29 mouse cellular contexts compared by ENCODE assay signal in the genomic region with DNA sequence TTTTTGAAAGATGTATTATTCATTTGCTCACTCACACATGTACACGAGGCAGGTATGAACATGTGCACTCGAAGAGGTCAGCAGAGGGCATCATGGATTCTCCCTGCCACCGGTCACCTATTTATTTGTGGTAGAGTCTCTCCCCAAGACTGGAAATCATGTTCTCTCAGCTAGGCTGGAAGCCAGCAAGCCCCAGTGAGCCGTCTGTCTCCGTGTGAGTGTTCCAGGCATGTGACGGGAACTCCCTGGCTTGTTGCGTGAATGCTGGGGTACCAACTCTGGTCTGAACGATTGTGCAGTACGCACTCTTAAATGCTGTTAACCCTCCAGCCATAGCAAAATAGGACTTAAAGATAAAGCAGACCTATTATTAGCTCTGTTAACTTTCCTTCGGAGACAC.
DNase-seq lines count a peak whose midpoint lies in the region; ATAC-seq and TF ChIP-seq lines count a peak whose summit lies in the region.
"Had no signal": no experiment of that assay in that cellular context is flagged by ENCODE, and none has a peak within 500 bp of the region (broad histone marks: within the 10 kb centered on the region; RNA-seq: fewer than 3 reads in every experiment).

No protein-coding gene starts in this region.

- no peak for TF ChIP-seq POLR2A in heart, adult 2 months (IDR thresholded peaks at IDR 0.05; ENCODE audit: insufficient read depth, low read depth, low read length)

- no peak for ATAC-seq in heart, embryonic 12.5 days (ENCODE audit: insufficient number of reproducible peaks, low FRiP score)
- ATAC-seq in heart, postnatal 0 days (ENCODE audit: insufficient read depth, low read depth), result no peak
- ATAC-seq: forebrain, embryonic 13.5 days; midbrain, embryonic 13.5 days had no signal

- H3K27me3 ChIP-seq in heart, embryonic 12.5 days (replicated peaks), result no peaks in the 10 kb centered on the region
- no peaks in the 10 kb centered on the region; the same call in 1 of the 2 replicates for H3K27me3 ChIP-seq in heart, adult 2 months (ENCODE audit: control insufficient read depth, insufficient read depth, low read length)
- H3K27me3 ChIP-seq in heart, postnatal 0 days (ENCODE audit: control insufficient read depth, insufficient read depth, low read length), result no peaks in the 10 kb centered on the region
- H3K27me3 ChIP-seq: forebrain, embryonic 13.5 days; hindbrain, embryonic 15.5 days; kidney, embryonic 15.5 days; midbrain, embryonic 13.5 days had no signal

- intact Hi-C loops in heart, adult 2 months (cut with DNase I), result no loop called here

- TF ChIP-seq CTCF in heart, adult 2 months (IDR thresholded peaks at IDR 0.05), result no peak
- TF ChIP-seq CTCF in heart, postnatal 0 days (IDR thresholded peaks at IDR 0.05; ENCODE audit: low read depth), result no peak

- H3K4me1 ChIP-seq in heart, embryonic 12.5 days (replicated peaks), result peaks cover 84% of the 10 kb centered on the region
- no peaks in the 10 kb centered on the region for H3K4me1 ChIP-seq in heart, adult 2 months (ENCODE audit: control insufficient read depth, insufficient read depth, low read length)
- peaks cover 37% of the 10 kb centered on the region for H3K4me1 ChIP-seq in heart, postnatal 0 days (ENCODE audit: control insufficient read depth, insufficient read depth)

- 0 out of 2 replicates have a peak overlapping the region, but pooled peaks have one; percentile 18 for H3K9ac ChIP-seq in heart, embryonic 12.5 days
- H3K9ac ChIP-seq in heart, adult 2 months (ENCODE audit: low read depth, low read length), result no peak overlapping the region
- H3K9ac ChIP-seq in heart, postnatal 0 days (replicated peaks; ENCODE audit: low read depth, low read length), result no peak overlapping the region
- H3K9ac ChIP-seq: forebrain, embryonic 13.5 days; hindbrain, embryonic 15.5 days; kidney, embryonic 15.5 days; liver, embryonic 14.5 days; midbrain, embryonic 13.5 days; neural tube, embryonic 13.5 days had no signal

- whole genome bisulfite sequencing in heart, embryonic 12.5 days, result 45% methylated on average over 10 of the region's 10 CpGs
- WGBS in heart, adult 2 months, result 60% methylated on average over 10 of the region's 10 CpGs
- 35% methylated on average over 10 of the region's 10 CpGs for whole genome bisulfite sequencing in heart, postnatal 0 days

- peak; percentile 43 to 56 for DNase-seq in cerebellum, postnatal 14 days
- no peak for DNase-seq in cerebellum, postnatal 4 days (ENCODE audit: low spot score in 2 of 2)
- DNase-seq in heart, adult 2 months, result no peak
- DNase-seq in heart, postnatal 0 days (ENCODE audit: low spot score), result no peak
- DNase-seq in heart, postnatal 4 days, result no peak
- no peak for DNase-seq in left cerebral cortex, adult 8-10 months (ENCODE audit: low spot score in 2 of 2)
- DNase-seq: adrenal gland, adult 8-10 months; cerebellum, adult 11 months; cerebellum, adult 9-10 months; kidney, adult 18-20 months; kidney, postnatal 25 days; left cerebral cortex, postnatal 4 days; liver; lung, adult 2 months; lung, postnatal 10 days; right cerebral cortex, postnatal 4 days; thymus, adult 18-20 months; thymus, postnatal 36 days had no signal

- H3K79me2 ChIP-seq in heart, adult 2 months (replicated peaks; ENCODE audit: control insufficient read depth, insufficient read depth, low read length), result no peaks in the 10 kb centered on the region

- H3K4me3 ChIP-seq in heart, embryonic 12.5 days, result no peak overlapping the region
- H3K4me3 ChIP-seq in heart, adult 2 months, result no peak overlapping the region
- H3K4me3 ChIP-seq in heart, postnatal 0 days (ENCODE audit: low read depth, low read length), result no peak overlapping the region
- H3K4me3 ChIP-seq: forebrain, embryonic 13.5 days; hindbrain, embryonic 15.5 days; kidney, embryonic 15.5 days; left cerebral cortex, adult 2 months; midbrain, embryonic 13.5 days; neural tube, embryonic 13.5 days had no signal

- no peaks in the 10 kb centered on the region for H3K9me3 ChIP-seq in heart, embryonic 12.5 days (replicated peaks)
- H3K9me3 ChIP-seq in heart, postnatal 0 days (replicated peaks; ENCODE audit: control insufficient read depth, low read length), result no peaks in the 10 kb centered on the region
- H3K9me3 ChIP-seq: forebrain, embryonic 13.5 days; hindbrain, embryonic 15.5 days; kidney, embryonic 15.5 days; midbrain, embryonic 13.5 days; neural tube, embryonic 13.5 days had no signal

- no peaks in the 10 kb centered on the region for H3K36me3 ChIP-seq in heart, embryonic 12.5 days
- H3K36me3 ChIP-seq in heart, adult 2 months (ENCODE audit: control insufficient read depth, insufficient read depth, low read length), result no peaks in the 10 kb centered on the region
- no peaks in the 10 kb centered on the region for H3K36me3 ChIP-seq in heart, postnatal 0 days (replicated peaks; ENCODE audit: control insufficient read depth, insufficient read depth, low read length)
- H3K36me3 ChIP-seq: G1E; hindbrain, embryonic 15.5 days; kidney, embryonic 15.5 days; midbrain, embryonic 13.5 days; neural tube, embryonic 13.5 days had no signal

- no peak for TF ChIP-seq EP300 in heart, adult 2 months (IDR thresholded peaks at IDR 0.05; ENCODE audit: insufficient read depth, low read depth, low read length)
- TF ChIP-seq EP300 in heart, postnatal 0 days (IDR thresholded peaks at IDR 0.05; ENCODE audit: low read depth), result no peak

- no peak overlapping the region for H3K4me2 ChIP-seq in heart, embryonic 12.5 days
- H3K4me2 ChIP-seq in heart, postnatal 0 days (ENCODE audit: low read depth, low read length), result peak overlapping the region; percentile 9; the same call in 1 of the 2 replicates
- H3K4me2 ChIP-seq: forebrain, embryonic 13.5 days; hindbrain, embryonic 15.5 days; kidney, embryonic 15.5 days; midbrain, embryonic 13.5 days; neural tube, embryonic 13.5 days had no signal

- peak overlapping the region; percentile 58 for H3K27ac ChIP-seq in heart, embryonic 12.5 days (ENCODE audit: poor library complexity, severe bottlenecking)
- no peak overlapping the region for H3K27ac ChIP-seq in heart, adult 2 months
- H3K27ac ChIP-seq in heart, postnatal 0 days (ENCODE audit: low read depth), result peak overlapping the region; percentile 57; the same call in 1 of the 2 replicates
- H3K27ac ChIP-seq: forebrain, embryonic 13.5 days; hindbrain, embryonic 15.5 days; kidney, embryonic 15.5 days; left cerebral cortex, adult 2 months; liver, embryonic 14.5 days; macrophage; midbrain, embryonic 13.5 days; neural tube, embryonic 13.5 days; stomach, postnatal 0 days had no signal

Comparison
In these comparisons a context has a peak if more than half of its experiments do, and no peak if none do; other contexts are left out.
1. DNase-seq: peak in cerebellum, postnatal 14 days (2 of 2); none in cerebellum, postnatal 4 days (0 of 2), heart, adult 2 months (0 of 2), heart, postnatal 0 days (single experiment), heart, postnatal 4 days (single experiment) and left cerebral cortex, adult 8-10 months (0 of 2).